Mouse (Mus musculus) kidney, adult 2 months (tissue): ENCODE data around the gene Cys1.

ENCODE experiments used
- CTCF ChIP-seq: fragments of 200-500 bp; conservative IDR thresholded peaks from 2 replicates; pipeline ENCODE4 v1.5.1; 2011; ENCODE audit warnings: low read depth, mild to moderate bottlenecking, control low read depth, low read length, moderate library complexity, mixed read lengths; ENCODE audit not compliant: insufficient read depth, insufficient read length
- POLR2A ChIP-seq: fragments of 200-500 bp; IDR thresholded peaks from one replicate; pipeline ENCODE4 v1.6.1; 2011; ENCODE audit warnings: low read depth, low read length, control low read depth

GRCm38 (mm10) chr12:24661100-24661499, 20.5 kb downstream of the Cys1 start:
- no peak for TF ChIP-seq CTCF
- TF ChIP-seq POLR2A: no peak
